9 mouse cellular contexts compared by ENCODE assay signal in genomic region chr1:131427140-131427821, GRCm38 (mm10).
DNase-seq lines count a peak whose midpoint lies in the region; ATAC-seq and TF ChIP-seq lines count a peak whose summit lies in the region.
"Had no signal": no experiment of that assay in that cellular context is flagged by ENCODE, and none has a peak within 500 bp of the region (broad histone marks: within the 10 kb centered on the region; RNA-seq: fewer than 3 reads in every experiment).

No protein-coding gene starts in this region.

- 0 out of 2 replicates have a peak overlapping the region, but pooled peaks have one; percentile 1 for H3K27ac ChIP-seq in heart, embryonic 10.5 days
- no peak overlapping the region for H3K27ac ChIP-seq in heart, embryonic 12.5 days (ENCODE audit: poor library complexity, severe bottlenecking)
- H3K27ac ChIP-seq in ES-E14 (ENCODE audit: insufficient read depth, low read depth, low read length, poor library complexity, severe bottlenecking): no peak overlapping the region
- peak overlapping the region; percentile 80 for H3K27ac ChIP-seq in lung, embryonic 16.5 days (ENCODE audit: low read length)
- no peak overlapping the region for H3K27ac ChIP-seq in liver, embryonic 12.5 days
- H3K27ac ChIP-seq: liver, embryonic 13.5 days had no signal

- no peaks in the 10 kb centered on the region for H3K9me3 ChIP-seq in heart, embryonic 10.5 days
- no peaks in the 10 kb centered on the region for H3K9me3 ChIP-seq in heart, embryonic 12.5 days (replicated peaks)
- no peaks in the 10 kb centered on the region for H3K9me3 ChIP-seq in ES-E14 (ENCODE audit: control insufficient read depth, insufficient read depth, low read depth, low read length)
- H3K9me3 ChIP-seq in lung, embryonic 16.5 days (ENCODE audit: control insufficient read depth, low read length): no peaks in the 10 kb centered on the region
- no peaks in the 10 kb centered on the region for H3K9me3 ChIP-seq in liver, embryonic 12.5 days (replicated peaks)
- H3K9me3 ChIP-seq: liver, embryonic 13.5 days had no signal

- no peak for DNase-seq in heart, embryonic 10.5 days (ENCODE audit: low spot score)
- DNase-seq in ES-E14 (ENCODE audit: low read depth, low spot score): no peak
- DNase-seq in forelimb bud, embryonic 11.5 days (ENCODE audit: low read depth, low spot score): peak; percentile 71
- DNase-seq in thymus, postnatal 25 days: peak; percentile 48
- DNase-seq in adrenal gland, adult 18-20 months (ENCODE audit: low spot score in 2 of 2): no peak
- DNase-seq: liver, embryonic 13.5 days had no signal

- in situ Hi-C loops in ES-E14 (cut with MboI; ENCODE audit: low sequenced_read_pairs in 2 of 2, unreplicated experiment in 2 of 2): no loop called here

- no peak for ATAC-seq in heart, embryonic 12.5 days (ENCODE audit: insufficient number of reproducible peaks, low FRiP score)
- ATAC-seq in lung, embryonic 16.5 days (ENCODE audit: low read depth): peak; percentile 63
- ATAC-seq in liver, embryonic 12.5 days: no peak

- H3K36me3 ChIP-seq in heart, embryonic 10.5 days: no peaks in the 10 kb centered on the region
- H3K36me3 ChIP-seq in heart, embryonic 12.5 days: peaks cover 6% of the 10 kb centered on the region; the same call in 1 of the 2 replicates
- H3K36me3 ChIP-seq in ES-E14 (ENCODE audit: control insufficient read depth, insufficient read depth, low read length, poor library complexity, severe bottlenecking): no peaks in the 10 kb centered on the region; the same call in 1 of the 2 replicates
- no peaks in the 10 kb centered on the region for H3K36me3 ChIP-seq in lung, embryonic 16.5 days (ENCODE audit: control insufficient read depth, insufficient read depth, low read length)
- no peaks in the 10 kb centered on the region for H3K36me3 ChIP-seq in liver, embryonic 12.5 days
- H3K36me3 ChIP-seq: liver, embryonic 13.5 days had no signal

- 33% methylated on average over 5 of the region's 5 CpGs for WGBS in heart, embryonic 10.5 days
- 38% methylated on average over 5 of the region's 5 CpGs for WGBS in heart, embryonic 12.5 days
- WGBS in lung, embryonic 16.5 days: 18% methylated on average over 5 of the region's 5 CpGs
- WGBS in liver, embryonic 12.5 days (ENCODE audit: insufficient replicate concordance): 44% methylated on average over 5 of the region's 5 CpGs

- H3K9ac ChIP-seq in heart, embryonic 12.5 days: no peak overlapping the region
- H3K9ac ChIP-seq in ES-E14 (ENCODE audit: insufficient read depth, low read depth, low read length, poor library complexity, severe bottlenecking): no peak overlapping the region
- no peak overlapping the region for H3K9ac ChIP-seq in lung, embryonic 16.5 days (ENCODE audit: low read length)
- H3K9ac ChIP-seq in liver, embryonic 12.5 days: no peak overlapping the region
- H3K9ac ChIP-seq: liver, embryonic 13.5 days had no signal

- no peak overlapping the region for H3K4me2 ChIP-seq in heart, embryonic 12.5 days
- H3K4me2 ChIP-seq in lung, embryonic 16.5 days (ENCODE audit: low read depth, low read length): no peak overlapping the region; the same call in 1 of the 2 replicates
- no peak overlapping the region for H3K4me2 ChIP-seq in liver, embryonic 12.5 days
- H3K4me2 ChIP-seq: liver, embryonic 13.5 days had no signal

- H3K4me1 ChIP-seq in heart, embryonic 10.5 days: peaks cover 38% of the 10 kb centered on the region
- peaks cover 38% of the 10 kb centered on the region for H3K4me1 ChIP-seq in heart, embryonic 12.5 days (replicated peaks)
- H3K4me1 ChIP-seq in ES-E14 (ENCODE audit: control insufficient read depth in 2 of 2, insufficient read depth in 2 of 2, low read length in 2 of 2, poor library complexity in 1 of 2): peaks cover 2 to 5% of the 10 kb centered on the region in 2 experiments; a peak in 2 of 4 replicates
- H3K4me1 ChIP-seq in lung, embryonic 16.5 days (replicated peaks; ENCODE audit: control insufficient read depth, insufficient read depth, low read length): peaks cover 15% of the 10 kb centered on the region
- peaks cover 18% of the 10 kb centered on the region for H3K4me1 ChIP-seq in liver, embryonic 12.5 days

- H3K4me3 ChIP-seq in heart, embryonic 10.5 days: no peak overlapping the region
- no peak overlapping the region for H3K4me3 ChIP-seq in heart, embryonic 12.5 days
- H3K4me3 ChIP-seq in ES-E14 (ENCODE audit: insufficient read depth in 1 of 2, low read depth in 1 of 2, low read length in 2 of 2, poor library complexity in 1 of 2, severe bottlenecking in 1 of 2): peak overlapping the region in 1 of 2 experiments; percentile 24; a peak in 1 of 4 replicates
- H3K4me3 ChIP-seq in lung, embryonic 16.5 days (ENCODE audit: low read length): no peak overlapping the region
- H3K4me3 ChIP-seq in liver, embryonic 12.5 days: no peak overlapping the region
- H3K4me3 ChIP-seq: liver, embryonic 13.5 days had no signal

- no peaks in the 10 kb centered on the region for H3K27me3 ChIP-seq in heart, embryonic 10.5 days (ENCODE audit: insufficient read depth, poor library complexity, severe bottlenecking)
- H3K27me3 ChIP-seq in heart, embryonic 12.5 days (replicated peaks): no peaks in the 10 kb centered on the region
- no peaks in the 10 kb centered on the region for H3K27me3 ChIP-seq in lung, embryonic 16.5 days (ENCODE audit: control insufficient read depth, insufficient read depth, low read depth, low read length)
- no peaks in the 10 kb centered on the region for H3K27me3 ChIP-seq in liver, embryonic 12.5 days (replicated peaks)
- H3K27me3 ChIP-seq: liver, embryonic 13.5 days had no signal

TF ChIP-seq in ES-E14, 5 proteins besides CTCF, POLR2A, EP300 and RAD21:
- TF ChIP-seq ZNF384 (IDR thresholded peaks at IDR 0.05; ENCODE audit: low read depth, low read length): peak; percentile 88
- no peak for TF ChIP-seq HCFC1 (IDR thresholded peaks at IDR 0.05; ENCODE audit: borderline replicate concordance, insufficient read depth, low read length)

Comparison
In these comparisons a context has a peak if more than half of its experiments do, and no peak if none do; other contexts are left out.
1. H3K27ac ChIP-seq: peak in heart, embryonic 10.5 days (single experiment) and lung, embryonic 16.5 days (single experiment); none in heart, embryonic 12.5 days (single experiment), ES-E14 (single experiment) and liver, embryonic 12.5 days (single experiment).
2. DNase-seq: peak in forelimb bud, embryonic 11.5 days (single experiment) and thymus, postnatal 25 days (single experiment); none in heart, embryonic 10.5 days (single experiment), ES-E14 (single experiment) and adrenal gland, adult 18-20 months (0 of 2).